Mouse (Mus musculus): ENCODE measurements around the gene Sgms1.

Sgms1 gene

DNA sequence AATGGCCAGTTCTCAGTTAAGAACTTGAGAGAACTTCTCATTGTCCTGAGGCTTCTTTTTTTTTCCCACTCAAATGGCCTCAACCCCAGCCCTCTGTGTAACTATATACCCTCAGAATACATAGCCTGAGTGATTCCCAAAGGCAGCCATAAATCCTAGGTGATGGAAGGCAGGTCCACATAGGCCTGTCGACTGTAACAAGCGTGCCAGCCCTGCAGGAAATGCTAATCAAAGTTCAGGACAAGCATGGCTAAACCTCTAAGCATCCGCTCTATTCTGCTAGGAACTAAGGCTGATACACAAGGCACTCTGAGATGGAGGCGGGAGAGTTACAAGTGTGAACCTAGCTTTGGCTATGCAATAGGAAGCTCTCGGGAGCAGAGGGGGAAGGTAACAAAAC, 151.8 kb downstream of the Sgms1 start:
- no peak for DNase-seq

DNA sequence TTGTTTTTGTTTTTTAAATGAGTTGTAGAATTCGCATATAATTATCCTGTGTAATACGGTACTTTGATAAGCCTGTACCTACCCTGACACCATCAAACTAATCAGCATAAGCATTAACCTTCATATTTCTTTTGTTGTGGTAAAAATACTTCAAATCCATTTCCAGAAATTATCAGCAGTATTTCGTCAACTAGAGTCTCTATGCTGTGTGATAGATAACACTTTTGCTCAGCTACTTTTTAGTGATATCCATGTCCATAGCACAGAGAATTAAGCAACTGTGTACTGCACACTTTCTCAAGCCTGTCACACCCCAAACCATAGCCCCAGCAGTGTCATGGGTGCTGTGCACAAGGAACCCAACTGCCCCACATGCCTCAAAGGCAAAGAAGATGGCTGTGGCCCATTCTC, 152.3 kb downstream of the Sgms1 start:
- no peak for DNase-seq

DNA sequence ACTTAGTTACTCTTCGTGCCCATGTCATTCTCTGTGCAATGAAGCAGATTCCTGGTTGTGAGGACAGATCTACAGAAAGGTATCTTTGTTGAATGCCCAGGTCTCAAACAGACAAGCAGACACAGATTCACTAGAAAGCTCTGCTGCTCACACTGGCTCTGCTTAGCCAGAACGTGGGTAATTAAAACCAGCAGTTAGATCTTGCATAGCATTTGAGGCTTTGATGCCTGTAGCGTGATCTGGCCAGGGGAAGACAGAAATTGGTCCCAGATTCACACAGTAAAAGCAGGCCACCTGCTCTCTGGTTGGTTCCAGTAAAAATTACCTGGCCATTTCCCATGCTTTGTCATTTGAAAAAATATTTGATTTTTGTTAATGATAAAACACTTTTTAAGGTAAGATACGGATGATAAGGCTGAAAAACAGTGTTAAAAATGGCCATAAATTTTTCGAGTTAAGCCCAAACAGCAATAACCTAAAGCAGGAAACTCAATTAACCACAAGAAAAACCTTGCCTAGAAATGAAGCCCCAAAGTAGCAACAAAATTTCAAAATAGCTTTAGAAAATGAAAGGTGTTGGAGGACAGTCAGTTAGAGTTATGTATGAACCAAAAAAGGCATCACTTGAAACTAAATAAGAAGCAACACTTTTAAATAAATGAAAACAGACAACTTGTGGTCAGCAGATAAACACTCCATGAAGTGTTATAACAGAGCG, 154.6 kb downstream of the Sgms1 start:
- no peak for DNase-seq

DNA sequence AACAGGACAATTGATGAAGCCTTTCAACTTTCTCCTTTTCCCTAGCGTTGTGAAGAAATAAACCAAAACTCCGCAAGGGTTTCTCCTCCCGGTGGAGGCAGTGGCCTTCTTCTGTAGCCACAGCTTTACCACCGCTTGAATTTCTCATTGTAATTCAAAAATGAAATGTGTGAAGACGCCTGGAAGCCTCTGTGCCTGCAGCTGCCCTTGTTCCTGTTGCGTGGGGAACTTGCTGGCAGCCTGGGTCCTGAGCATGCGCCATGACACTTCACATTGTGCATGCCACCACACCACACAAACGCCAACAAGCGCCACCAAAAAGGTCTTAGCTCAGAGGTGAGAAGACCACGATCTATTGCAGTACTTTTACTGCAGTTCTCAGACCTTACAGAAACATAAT, 158.2 kb downstream of the Sgms1 start:
- DNase-seq, result no peak

DNA sequence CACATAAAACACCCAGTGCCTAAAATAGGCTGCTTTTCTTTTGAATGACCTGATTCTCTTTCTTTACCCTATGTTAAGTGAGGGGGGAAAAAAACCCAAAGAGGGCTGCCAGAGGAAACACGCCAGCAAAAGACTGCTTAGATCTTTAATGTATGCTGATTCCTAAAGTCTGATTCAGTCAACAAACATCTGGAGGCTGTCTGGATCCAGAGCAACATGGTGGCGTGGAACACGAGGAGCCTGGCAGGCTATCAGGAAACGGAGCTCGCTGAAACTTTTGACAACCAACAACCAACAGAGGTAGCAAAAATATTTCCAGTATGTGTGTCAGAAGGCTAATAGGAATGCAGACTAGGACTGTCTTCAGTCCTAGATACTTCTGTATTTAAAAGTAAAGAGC, 158.7 kb downstream of the Sgms1 start:
- no peak for DNase-seq

DNA sequence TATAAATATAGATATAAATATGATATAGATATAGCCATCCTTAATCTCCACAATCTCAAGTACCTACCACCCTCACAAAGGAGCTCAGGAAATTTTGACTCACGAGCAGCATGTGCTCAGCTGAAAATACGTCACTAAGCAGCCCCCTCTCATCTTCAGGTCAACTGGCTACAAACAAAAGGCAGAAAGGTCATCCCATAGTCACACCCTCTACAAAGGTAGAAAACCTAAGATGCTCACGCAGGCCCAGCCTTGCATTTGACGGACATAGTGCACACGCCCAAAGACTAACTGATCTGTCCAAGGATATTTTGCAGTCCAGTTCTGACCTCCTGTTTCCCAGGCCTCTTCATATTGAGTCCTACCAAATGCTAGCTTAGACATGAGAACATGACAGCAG, 159.2 kb downstream of the Sgms1 start:
- no peak for DNase-seq

DNA sequence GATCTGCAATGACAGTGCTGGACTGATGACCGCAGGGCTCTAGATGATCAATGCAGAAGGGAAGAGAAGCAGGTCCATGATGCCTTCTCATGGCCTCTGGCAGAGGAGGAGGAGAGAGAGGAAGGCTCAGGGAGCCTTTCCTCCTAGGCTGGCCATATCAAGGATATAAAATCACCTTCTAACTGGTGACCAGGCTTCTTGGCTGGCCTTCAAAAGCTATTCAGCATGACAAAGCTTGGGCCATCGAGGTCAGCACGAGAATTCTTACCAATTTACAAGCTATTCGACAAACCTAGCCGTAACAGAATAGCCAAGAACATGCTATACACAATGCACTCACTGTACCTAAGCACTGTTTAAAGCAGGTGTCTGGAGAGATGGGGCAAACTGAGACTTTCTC, 159.7 kb downstream of the Sgms1 start:
- no peak for DNase-seq

DNA sequence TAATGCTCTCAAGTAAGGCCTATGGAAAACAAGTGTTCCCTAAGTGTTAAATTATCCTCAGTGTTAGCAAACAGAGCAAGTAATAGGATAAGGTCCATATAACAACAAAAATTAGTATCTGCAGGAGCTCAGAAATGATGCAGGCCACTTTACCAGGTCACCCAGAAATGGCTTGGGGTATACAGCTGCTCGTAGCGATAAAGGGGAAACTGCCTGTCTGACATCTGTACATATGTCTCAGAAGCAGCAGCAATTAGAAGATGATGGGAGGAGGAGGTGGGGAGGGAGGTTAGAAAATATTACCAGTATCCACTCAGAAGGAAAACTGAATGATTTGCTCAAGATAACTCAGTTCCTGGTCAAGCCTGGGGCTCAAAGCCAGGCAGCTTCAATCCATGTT, 162.3 kb downstream of the Sgms1 start:
- no peak for DNase-seq

DNA sequence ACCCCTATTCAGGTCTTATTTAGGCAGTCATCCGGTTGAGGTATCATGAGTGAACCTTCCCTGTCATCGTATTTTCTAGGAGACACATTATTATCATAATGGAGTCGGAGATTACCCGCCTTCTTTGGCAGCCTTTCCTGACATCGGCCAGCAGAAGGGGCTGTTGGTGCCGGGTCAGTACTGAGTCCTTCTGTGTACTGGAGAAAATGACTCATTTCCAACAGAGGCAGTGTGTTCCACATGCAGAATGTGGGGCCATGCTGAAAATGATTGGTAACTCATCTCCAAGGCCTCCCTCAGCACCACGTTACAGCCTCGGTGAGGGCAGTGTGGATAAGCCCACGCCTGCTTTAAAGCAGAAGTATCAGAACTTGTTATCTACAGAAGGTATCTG, 164.4 kb downstream of the Sgms1 start:
- no peak for DNase-seq

DNA sequence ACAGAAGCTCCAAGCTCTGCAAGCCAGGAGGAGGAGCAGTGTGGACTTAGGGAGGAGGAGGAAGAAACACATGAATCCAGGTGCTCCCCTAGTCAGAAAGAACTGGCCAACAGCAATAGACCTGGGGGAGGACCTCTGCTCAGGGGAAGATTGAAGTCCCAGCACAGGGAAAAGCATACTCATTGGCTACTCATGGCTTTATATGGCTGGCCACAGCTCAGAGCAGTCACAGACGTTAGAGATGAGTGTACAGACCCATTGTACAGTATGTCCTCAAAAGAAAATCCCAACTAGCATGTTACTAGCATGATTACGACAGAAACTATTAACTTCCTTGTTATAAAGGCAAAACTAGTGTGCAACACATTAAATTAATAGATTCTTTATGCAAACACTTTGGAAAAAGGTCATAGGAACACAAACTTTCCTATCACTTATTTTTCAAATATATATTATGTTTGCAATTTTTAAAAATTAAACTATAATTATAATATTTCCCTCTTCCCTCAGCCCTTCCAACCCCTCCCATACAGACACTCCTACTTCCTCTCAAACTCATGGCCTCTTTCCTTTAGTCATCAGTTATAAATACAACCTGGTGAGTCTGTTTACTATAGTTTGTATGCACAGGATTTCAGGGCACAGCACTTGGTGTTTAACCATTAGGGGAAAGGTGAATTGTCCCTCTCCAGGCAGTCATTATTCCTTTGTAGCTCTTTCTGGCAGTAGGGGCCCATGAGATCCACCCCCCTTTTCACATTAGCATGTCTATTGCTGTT, 165.0 kb downstream of the Sgms1 start:
- DNase-seq, result no peak

DNA sequence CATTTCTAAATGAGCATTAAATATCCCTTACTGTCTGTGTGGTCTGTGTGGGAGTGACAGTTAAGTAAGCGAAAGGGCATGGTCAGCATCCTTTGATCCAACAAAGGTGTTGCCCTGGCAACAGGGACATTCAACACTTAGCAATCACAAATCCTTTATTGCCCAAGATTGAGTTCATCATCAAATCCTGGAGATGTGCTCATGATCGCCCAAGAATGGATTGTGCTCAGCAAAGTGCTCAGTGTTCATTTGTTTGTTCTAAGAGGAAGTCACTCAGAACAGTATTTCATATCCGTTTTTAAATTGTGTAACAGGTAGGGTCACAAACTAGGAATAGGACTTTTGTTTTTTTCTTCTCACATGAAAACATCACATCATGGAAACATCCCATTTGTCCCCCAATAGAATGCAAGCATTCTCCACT, 165.8 kb downstream of the Sgms1 start:
- no peak for DNase-seq

DNA sequence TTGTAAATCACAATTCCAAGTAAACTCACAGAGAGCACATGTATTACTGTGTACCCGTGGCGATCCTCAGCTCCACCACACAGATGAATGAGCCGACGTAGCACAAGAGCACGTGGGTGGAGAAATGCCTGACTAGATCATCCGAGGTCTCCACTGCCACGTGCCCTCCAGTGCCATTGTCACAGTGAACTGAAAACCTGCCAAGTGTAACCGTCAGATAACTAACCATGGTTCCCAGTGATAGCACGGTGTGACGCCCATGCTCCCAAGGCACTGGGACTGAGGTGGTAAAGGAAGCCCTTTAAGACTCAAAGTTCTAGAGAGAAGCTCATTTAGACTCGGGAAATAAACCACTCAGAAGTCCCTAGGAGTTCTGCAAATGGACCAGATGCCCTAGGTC, 167.4 kb downstream of the Sgms1 start:
- DNase-seq, result no peak

DNA sequence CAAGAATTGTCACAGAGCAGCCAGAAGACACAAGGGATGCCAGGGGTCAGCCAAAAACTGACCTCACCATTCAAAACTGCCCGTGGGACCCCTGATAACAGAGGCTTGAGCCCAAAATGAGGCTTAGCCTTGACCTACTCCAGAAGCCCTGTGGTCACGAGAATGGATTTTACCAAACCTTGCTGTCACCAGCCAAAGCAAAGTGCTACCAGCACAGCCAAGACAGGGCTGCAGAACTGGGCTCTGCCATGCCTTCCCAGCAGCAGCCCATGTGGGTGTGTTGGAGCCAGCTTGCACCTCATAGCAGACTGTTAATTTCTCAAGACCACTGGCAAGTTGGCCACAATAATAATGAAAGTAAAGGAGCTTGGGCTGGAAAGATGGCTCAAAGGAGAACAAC, 168.5 kb downstream of the Sgms1 start:
- no peak for DNase-seq

DNA sequence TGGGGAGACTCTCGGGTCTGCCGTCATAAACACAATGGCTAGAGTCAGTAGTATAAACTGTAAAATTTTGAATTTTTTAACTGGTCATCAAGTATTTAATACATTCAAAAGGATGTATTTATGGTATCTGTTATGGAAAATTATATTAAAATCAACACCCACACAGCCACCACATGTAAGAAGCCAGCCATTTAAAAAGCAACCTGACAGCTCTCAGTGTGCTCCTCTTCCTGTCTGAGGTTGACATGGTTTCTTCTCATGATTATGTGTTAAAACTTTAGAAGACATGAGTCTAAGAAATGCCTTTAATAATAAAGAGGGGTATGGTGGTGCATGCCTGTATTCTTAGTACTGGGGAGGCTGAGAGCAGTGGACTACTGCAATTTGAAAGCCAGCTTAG, 172.8 kb downstream of the Sgms1 start:
- DNase-seq, result no peak

DNA sequence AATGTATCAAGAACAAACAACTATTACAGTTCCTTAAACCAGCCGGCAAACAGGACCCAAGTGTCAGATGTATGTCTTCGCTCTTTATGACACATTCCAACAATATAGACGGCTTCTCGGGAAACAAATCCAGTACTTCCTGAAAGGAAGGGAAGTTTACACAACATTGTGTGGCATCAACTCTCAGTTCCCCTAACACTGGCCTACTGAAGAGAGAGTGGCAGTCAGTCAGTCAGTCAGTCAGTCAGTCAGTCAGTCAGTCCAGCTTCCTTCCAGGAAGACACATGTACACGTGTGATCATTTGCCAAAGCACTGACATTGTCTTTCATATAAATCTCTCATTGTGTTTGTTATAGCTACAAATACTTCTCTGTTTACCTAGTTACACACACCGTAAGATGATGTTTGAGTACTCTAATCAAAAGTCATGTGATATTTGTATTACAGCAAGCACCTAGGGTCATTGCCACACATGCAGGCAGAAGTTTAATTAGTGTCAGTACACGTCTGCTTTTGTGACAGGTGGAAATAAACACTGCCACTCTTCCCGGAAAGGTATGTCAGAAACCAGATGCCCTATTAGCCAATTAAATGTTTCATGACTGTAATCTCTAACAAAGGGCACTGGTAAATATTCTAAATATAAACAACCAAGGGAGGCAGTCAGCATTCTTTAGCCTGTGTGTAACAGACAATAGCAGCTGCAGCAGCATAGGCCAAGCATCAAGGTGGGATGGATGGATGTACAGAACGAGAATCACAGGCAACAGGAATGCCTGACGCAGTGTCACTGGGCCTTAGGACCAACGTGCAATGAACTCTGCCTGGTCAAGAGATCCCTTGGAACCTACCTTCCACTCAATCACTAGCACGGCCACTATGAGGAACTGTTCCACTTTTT, 174.4 kb downstream of the Sgms1 start:
- no peak for DNase-seq

DNA sequence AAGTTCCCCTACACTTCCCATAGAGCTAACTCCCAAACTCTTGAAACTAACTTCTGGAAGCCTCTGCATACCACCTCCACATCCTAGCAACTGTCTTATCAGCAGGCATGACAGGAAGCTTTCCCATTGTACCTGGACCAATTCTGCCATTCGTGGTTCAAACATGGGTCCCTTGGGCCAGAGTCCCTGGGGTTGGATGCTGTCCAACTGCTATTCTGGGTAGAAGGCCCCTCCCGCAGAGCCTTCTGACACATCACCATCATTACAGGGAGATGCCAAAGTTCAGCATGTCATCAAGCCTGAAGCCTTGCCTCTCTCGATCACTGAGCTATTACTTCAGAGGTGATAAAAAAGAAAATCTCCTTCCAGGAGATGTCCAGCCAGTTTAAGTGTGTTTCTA, 175.9 kb downstream of the Sgms1 start:
- DNase-seq, result peak; percentile 33

DNA sequence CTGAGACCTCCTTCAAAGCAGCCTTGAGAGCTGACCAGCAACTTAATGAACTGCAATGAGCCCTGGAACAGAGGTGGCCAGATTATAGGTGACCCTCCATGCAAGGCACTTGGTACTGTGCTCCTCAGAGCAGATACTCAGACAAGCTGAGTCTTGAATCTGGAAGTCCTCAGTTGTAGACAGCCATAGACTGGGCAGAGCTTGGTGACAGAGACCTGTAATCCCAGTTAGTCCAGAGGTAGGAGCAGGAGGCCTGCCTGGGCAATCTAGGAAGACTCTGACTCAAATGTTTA, 178.3 kb downstream of the Sgms1 start:
- DNase-seq, result no peak

DNA sequence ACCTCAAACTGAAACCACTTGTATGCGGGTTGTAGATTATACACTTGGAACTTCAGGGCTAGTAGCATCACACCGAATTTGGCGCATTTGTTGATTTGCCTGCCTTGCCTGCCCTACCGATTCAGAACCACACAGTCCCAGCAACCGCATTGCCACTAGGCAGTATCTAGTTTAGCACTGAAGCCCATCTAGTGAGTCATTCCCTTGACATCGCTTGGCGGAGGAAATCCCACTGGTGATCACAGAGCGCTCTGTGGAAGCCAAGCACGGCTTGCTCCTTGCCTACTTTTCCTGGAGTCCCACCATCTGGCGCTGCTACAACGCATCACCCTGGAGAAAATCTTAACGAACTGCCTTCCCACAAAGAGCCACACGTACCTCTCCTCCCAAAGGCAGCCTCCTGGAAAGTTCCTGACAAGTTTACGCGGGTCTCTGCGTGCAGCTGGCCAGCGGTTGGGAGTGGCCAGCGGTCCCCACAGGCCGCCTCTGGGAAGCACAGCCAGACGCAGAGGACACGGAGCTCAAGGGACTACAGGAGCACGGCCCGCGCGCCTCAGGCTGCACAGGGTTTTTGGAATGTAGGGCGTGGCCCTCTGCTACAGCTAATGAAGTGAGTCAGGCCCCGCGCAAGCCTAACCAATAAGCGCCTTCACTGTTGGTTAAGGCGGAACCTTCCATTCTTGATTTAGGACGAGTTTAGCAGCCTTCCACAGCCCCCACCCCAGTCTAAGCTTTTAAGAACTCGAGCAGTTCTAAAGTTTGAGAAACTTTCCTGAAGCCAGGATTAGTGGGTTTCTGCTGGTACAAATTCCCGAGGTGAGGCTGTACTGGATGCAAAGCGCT, 178.8 kb downstream of the Sgms1 start:
- peak; percentile 93 for DNase-seq

DNA sequence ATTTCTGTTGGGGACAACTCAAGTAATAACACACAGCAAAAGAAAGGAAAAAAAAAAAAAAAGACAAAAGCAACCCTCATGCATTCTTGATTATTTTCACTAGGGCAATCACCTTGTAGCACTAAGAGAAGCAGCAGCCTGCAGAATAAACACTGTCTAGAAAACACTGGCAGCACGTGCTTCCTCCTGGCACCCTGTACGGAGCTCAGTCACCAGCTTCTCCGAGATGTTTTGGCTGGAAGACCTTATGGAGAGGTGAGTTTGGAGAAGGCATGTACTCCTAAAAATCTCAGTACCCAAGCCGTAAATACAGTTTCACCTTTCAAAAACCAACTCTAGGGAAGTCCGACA, 179.4 kb downstream of the Sgms1 start:
- peak; percentile 43 for DNase-seq

DNA sequence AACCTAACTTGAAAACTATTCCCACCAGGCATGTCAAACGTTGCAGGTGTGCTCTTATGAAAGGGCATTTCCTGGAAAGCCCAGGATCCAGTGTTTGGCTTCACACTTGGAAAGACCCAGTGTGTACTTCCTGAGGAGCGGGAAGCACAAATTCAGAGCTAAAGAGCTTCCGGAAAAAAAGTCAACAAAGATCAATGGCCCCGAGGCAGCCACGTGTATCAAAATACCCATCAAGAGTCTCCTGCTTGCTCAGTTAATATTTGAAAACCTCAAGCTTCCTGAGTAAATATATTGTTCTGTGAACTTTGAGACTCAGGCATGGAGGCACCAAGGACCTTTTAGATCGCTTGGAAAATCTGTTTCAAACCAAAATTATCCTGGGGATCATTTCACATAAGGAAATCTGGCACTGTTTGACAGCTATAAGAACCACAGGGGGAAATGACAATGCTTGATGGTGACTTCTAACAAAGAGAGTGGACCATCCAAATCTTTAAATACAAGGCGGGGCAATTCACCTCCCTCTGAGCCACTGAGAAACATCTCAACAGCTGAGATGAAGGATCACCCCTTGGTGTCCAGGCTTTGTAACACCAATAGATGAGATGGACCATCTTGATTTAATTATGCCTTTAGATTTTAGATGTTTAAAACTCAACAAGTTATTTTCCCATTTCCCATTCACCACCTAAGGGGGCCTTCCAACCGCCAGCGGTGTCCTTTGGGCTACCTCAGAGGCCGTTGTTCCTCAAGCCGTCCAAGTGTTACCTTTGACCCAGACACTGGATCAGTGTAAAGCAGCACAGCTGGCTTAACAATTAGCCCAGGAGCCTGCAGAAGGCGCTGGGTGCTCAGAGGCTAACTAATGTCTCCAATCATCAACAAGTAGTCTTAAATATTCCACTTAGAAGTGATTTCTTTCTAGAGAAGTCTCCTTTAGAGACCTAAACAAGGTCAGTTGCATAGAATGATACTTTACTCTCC, 187.1 kb downstream of the Sgms1 start:
- peak; percentile 76 for DNase-seq

DNA sequence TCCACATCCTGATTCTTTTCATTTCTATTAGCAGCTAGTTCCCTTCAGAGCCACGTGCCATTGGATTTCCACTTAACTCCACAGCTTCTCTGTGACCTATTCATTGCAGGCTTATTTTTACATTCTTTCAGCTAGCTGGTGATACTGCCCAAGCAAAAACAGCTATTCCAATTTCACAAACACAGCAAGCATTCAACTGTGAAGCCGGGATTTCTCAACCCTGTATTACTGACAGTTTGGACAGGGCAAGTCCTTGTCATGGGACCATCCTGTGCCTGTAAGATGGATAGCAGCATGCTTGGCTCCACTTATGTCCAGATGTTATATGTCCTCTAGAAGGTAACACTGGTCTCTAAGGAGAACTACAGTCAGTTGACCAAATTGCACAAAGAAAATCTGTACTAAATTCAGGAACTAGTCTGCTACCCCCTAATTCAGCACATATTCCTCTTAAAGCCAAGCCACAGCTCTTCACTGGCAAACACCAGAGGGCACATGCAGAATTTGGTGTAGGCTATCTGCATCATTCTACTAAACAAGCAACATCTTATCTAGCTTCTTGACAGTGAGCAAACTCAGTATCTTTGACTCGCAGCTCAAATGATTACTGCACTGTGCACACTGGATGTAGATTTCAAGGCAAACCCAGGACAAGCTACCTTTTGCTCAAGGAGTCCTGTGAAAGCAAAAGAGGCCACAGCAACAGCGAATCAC, 189.5 kb downstream of the Sgms1 start:
- DNase-seq, result peak; percentile 41

All from kidney, postnatal 14 days (tissue).